In the genomic region with DNA sequence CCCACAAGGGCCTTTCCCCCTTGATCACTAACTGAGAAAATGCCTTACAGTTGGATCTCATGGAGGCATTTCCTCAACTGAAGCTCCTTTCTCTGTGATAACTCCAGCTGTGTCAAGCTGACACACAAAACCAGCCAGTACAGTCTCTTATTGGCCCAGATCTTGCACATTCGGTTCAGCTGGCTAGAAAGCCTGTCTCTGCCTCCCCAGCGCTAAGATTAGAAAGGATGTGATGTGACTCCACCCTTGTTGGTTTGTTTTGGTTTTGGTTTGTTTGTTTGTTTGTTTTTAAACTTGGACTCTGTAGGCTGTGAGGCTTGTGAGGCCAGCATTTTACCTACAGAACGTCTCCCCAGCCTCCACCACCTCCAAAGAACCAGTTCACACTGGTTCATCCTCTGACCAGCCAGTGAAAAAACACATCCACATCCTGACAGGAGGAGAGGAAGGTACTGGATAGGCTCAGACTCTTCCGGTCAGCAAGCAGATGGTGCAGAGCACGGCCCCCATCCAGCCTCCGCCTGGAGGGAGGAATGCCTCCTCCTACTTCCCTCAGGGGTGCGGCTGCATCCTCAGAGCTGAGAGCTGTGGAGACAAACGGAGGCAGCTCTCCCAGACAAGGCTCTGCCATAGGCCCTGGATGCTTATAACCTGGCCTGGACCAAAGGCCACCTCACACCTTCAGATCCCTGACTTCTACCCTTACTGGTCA, we compare ENCODE assay signal across 9 mouse cellular contexts. TPM values are rescaled to one million over a fixed set of nuclear protein-coding genes. Genes with fewer than 3 reads are reported as not detected.
DNase-seq lines count a peak whose midpoint lies in the region; ATAC-seq lines count a peak whose summit lies in the region.
"Had no signal": no experiment of that assay in that cellular context is flagged by ENCODE, and none has a peak within 500 bp of the region (broad histone marks: within the 10 kb centered on the region; RNA-seq: fewer than 3 reads in every experiment).

No protein-coding gene starts in this region.

- peak; percentile 26 for DNase-seq in left cerebral cortex, postnatal 4 days
- DNase-seq in left cerebral cortex, adult 11 months (ENCODE audit: low spot score): no peak
- no peak for DNase-seq in embryonic facial prominence, embryonic 11.5 days (ENCODE audit: low spot score)
- no peak for DNase-seq in ovary, postnatal 14 days (ENCODE audit: low spot score)
- DNase-seq in left cerebral cortex, adult 8-10 months (ENCODE audit: low spot score in 2 of 2): no peak
- DNase-seq in thymus, postnatal 36 days: no peak

- WGBS in embryonic facial prominence, embryonic 11.5 days: 26% methylated on average over 8 of the region's 8 CpGs
- 39% methylated on average over 8 of the region's 8 CpGs for WGBS in hindbrain, embryonic 15.5 days

- no peaks in the 10 kb centered on the region for H3K27me3 ChIP-seq in embryonic facial prominence, embryonic 11.5 days (ENCODE audit: control insufficient read depth, insufficient read depth, low read length)
- no peaks in the 10 kb centered on the region for H3K27me3 ChIP-seq in hindbrain, embryonic 15.5 days

- H3K4me2 ChIP-seq in embryonic facial prominence, embryonic 11.5 days (ENCODE audit: low read depth, low read length): no peak overlapping the region
- H3K4me2 ChIP-seq in hindbrain, embryonic 15.5 days: no peak overlapping the region

- no peaks in the 10 kb centered on the region for H3K36me3 ChIP-seq in embryonic facial prominence, embryonic 11.5 days (replicated peaks; ENCODE audit: control insufficient read depth, insufficient read depth, low read depth, low read length)
- H3K36me3 ChIP-seq in hindbrain, embryonic 15.5 days: no peaks in the 10 kb centered on the region

- no peak overlapping the region for H3K4me3 ChIP-seq in embryonic facial prominence, embryonic 11.5 days (ENCODE audit: low read depth, low read length)
- H3K4me3 ChIP-seq in hindbrain, embryonic 15.5 days: no peak overlapping the region

- H3K4me1 ChIP-seq in embryonic facial prominence, embryonic 11.5 days (ENCODE audit: control insufficient read depth, insufficient read depth, low read length): no peaks in the 10 kb centered on the region; the same call in 1 of the 2 replicates
- peaks cover under 1% of the 10 kb centered on the region; the same call in 1 of the 2 replicates for H3K4me1 ChIP-seq in hindbrain, embryonic 15.5 days (replicated peaks)

- no peak overlapping the region for H3K27ac ChIP-seq in embryonic facial prominence, embryonic 11.5 days (replicated peaks; ENCODE audit: low read depth, low read length)
- H3K27ac ChIP-seq in hindbrain, embryonic 15.5 days (replicated peaks): no peak overlapping the region

- intact Hi-C loops in left cerebral cortex, postnatal 4 days (cut with DNase I): no loop called here

- no peak overlapping the region for H3K9ac ChIP-seq in embryonic facial prominence, embryonic 11.5 days (replicated peaks; ENCODE audit: low read length)
- no peak overlapping the region for H3K9ac ChIP-seq in hindbrain, embryonic 15.5 days

- peak; percentile 15; the same call in 1 of the 2 replicates for ATAC-seq in embryonic facial prominence, embryonic 11.5 days (replicated peaks; ENCODE audit: insufficient number of reproducible peaks, low FRiP score, low TSS enrichment, low read depth)
- 0 out of 2 replicates have a peak, but pooled peaks have one; percentile 54 for ATAC-seq in hindbrain, embryonic 15.5 days (ENCODE audit: low FRiP score, low read depth)
- ATAC-seq in megakaryocyte, adult 5-6 weeks (ENCODE audit: poor library complexity, severe bottlenecking): peak; percentile 20

- H3K9me3 ChIP-seq in embryonic facial prominence, embryonic 11.5 days (replicated peaks; ENCODE audit: control insufficient read depth, low read length): no peaks in the 10 kb centered on the region
- no peaks in the 10 kb centered on the region for H3K9me3 ChIP-seq in hindbrain, embryonic 15.5 days

RNA-seq across cellular contexts. Expression of a gene that starts 9.7 kb away (rescaled TPM):
- total RNA-seq in left cerebral cortex, postnatal 4 days (2021): 1 to 10 TPM; 1.9 to 2.2 TPM
- polyA plus RNA-seq in embryonic facial prominence, embryonic 11.5 days (2014; fragmentation: Nextera tagmentation; extraction: Ambion mirVana): 2.5 and 2.6 TPM in 2 replicates
- 2.2 and 3.7 TPM in 2 replicates for polyA plus RNA-seq in hindbrain, embryonic 15.5 days (2015; fragmentation: Nextera tagmentation; extraction: Ambion mirVana)
- 252 and 267 TPM in 2 replicates for total RNA-seq in megakaryocyte, adult 5-6 weeks (2015)
- total RNA-seq in megakaryocyte, adult 5-6 weeks (2017): 373 and 410 TPM in 2 replicates
- 10 to 100 TPM in 1 of 4 experiments, 1 to 10 TPM in 3; 3.7 to 10.2 (median 6.4) TPM for total RNA-seq in left cerebral cortex, adult 8-10 months (2022)

RNA-seq across cellular contexts. Expression of a gene that starts 43.4 kb away (rescaled TPM):
- 100 to 1,000 TPM; 244 to 271 TPM for total RNA-seq in left cerebral cortex, postnatal 4 days (2021)
- polyA plus RNA-seq in embryonic facial prominence, embryonic 11.5 days (2014; fragmentation: Nextera tagmentation; extraction: Ambion mirVana): 255 and 257 TPM in 2 replicates
- 298 and 307 TPM in 2 replicates for polyA plus RNA-seq in hindbrain, embryonic 15.5 days (2015; fragmentation: Nextera tagmentation; extraction: Ambion mirVana)
- 786 and 868 TPM in 2 replicates for total RNA-seq in megakaryocyte, adult 5-6 weeks (2015)
- total RNA-seq in megakaryocyte, adult 5-6 weeks (2017): 396 and 424 TPM in 2 replicates
- total RNA-seq in left cerebral cortex, adult 8-10 months (2022): 10 to 100 TPM; 70.5 to 87.7 (median 83.5) TPM

RNA-seq across cellular contexts. Expression of a gene that starts 43.5 kb away (rescaled TPM):
- total RNA-seq in left cerebral cortex, postnatal 4 days (2021): 10 to 100 TPM; 45.6 to 55.2 TPM
- 26.0 and 28.0 TPM in 2 replicates for polyA plus RNA-seq in embryonic facial prominence, embryonic 11.5 days (2014; fragmentation: Nextera tagmentation; extraction: Ambion mirVana)
- 18.9 and 19.5 TPM in 2 replicates for polyA plus RNA-seq in hindbrain, embryonic 15.5 days (2015; fragmentation: Nextera tagmentation; extraction: Ambion mirVana)
- total RNA-seq in megakaryocyte, adult 5-6 weeks (2015): 1.7 and 3.0 TPM in 2 replicates
- 2.9 TPM in 2 replicates for total RNA-seq in megakaryocyte, adult 5-6 weeks (2017)
- 100 to 1,000 TPM; 100 to 110 (median 103) TPM for total RNA-seq in left cerebral cortex, adult 8-10 months (2022)

RNA-seq across cellular contexts. Expression of a gene that starts 59.3 kb away (rescaled TPM):
- total RNA-seq in left cerebral cortex, postnatal 4 days (2021): not detected
- not detected in 2 replicates for polyA plus RNA-seq in embryonic facial prominence, embryonic 11.5 days (2014; fragmentation: Nextera tagmentation; extraction: Ambion mirVana)
- polyA plus RNA-seq in hindbrain, embryonic 15.5 days (2015; fragmentation: Nextera tagmentation; extraction: Ambion mirVana): 0.10 TPM in 1 of 2 replicates, not detected in the other
- total RNA-seq in megakaryocyte, adult 5-6 weeks (2015): not detected in 2 replicates
- total RNA-seq in megakaryocyte, adult 5-6 weeks (2017): not detected in 2 replicates
- total RNA-seq in left cerebral cortex, adult 8-10 months (2022): not detected
- total RNA-seq: left cerebral cortex, postnatal 10 days had no signal

Comparison
In these comparisons a context has a peak if more than half of its experiments do, and no peak if none do; other contexts are left out.
1. RNA of a gene that starts 9.7 kb away (total RNA-seq): 252 to 410 TPM in megakaryocyte, adult 5-6 weeks; 3.7 to 10.2 TPM in left cerebral cortex, adult 8-10 months and 1.9 to 2.2 TPM in left cerebral cortex, postnatal 4 days; every median in the first group is over 10 times any median in the second.
2. RNA of a gene that starts 43.5 kb away (total RNA-seq): 100 to 110 TPM in left cerebral cortex, adult 8-10 months and 45.6 to 55.2 TPM in left cerebral cortex, postnatal 4 days; 1.7 to 3.0 TPM in megakaryocyte, adult 5-6 weeks; every median in the first group is over 10 times any median in the second.
3. Peak in every context shown above with its lines, with median percentiles within 50 percentile points of each other: ATAC-seq.